Mouse (Mus musculus): ENCODE results near the gene Thbs1.

GRCm38 (mm10) chr2:118167731-118168130 is 56.1 kb downstream of the Thbs1 start:
- TF ChIP-seq CTCF (IDR thresholded peaks at IDR 0.05; ENCODE audit: borderline replicate concordance, insufficient read depth, low read depth, low read length) (no peak), POLR2A (IDR thresholded peaks at IDR 0.05; ENCODE audit: borderline replicate concordance, insufficient read depth, low read length) (no peak)

Data from cerebellum, adult 2 months (tissue).